Mouse (Mus musculus) spleen, postnatal 4 days (tissue): ENCODE measurements around the gene Coch.
"Not testable (repeated sequence)": the region's sequence is repeated elsewhere in the genome, so short reads cannot be mapped to it uniquely, and the experiment has no call there.

ENCODE experiments used
- DNase-seq, 2 experiments: peaks; one replicate each; pipeline ENCODE4 v3.0.0; 2022; ENCODE audit warnings: low spot score in 2 of 2

The Coch gene

DNA sequence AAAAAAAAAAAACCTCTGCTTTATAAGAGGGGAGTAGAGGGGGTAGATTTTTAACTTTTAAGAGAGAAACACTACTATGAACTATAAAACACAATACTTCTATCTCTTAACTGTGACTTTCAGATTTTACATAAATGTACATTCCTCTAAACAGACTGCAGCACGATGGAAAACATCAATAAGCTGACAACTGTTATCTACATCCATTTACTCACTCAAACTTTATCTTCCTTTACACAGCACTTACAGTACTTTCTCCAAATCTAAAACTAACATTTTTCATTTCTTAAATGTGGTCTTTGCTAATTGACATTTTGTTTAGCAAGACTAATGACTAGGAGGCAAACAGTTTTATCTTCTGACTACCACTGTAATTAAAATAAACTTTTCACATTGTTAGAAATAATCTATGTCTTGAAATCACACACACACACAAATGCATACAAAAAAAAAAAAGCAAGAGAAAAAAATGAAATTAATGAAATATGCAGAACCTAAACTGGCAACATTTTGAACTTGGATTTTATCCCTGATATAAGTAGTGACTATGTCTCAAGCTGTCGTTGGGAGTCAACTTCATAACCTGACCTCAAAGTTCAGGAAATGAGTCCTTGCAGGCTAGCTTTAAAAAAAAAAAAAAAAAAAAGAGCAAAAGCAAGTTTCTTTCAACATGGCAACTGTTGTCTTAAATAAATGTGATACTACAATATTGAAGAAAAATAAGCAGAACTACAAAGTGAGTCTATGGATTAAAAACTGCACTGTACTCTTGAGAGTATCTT, 43.7 kb downstream of the Coch start:
- no peak for DNase-seq

DNA sequence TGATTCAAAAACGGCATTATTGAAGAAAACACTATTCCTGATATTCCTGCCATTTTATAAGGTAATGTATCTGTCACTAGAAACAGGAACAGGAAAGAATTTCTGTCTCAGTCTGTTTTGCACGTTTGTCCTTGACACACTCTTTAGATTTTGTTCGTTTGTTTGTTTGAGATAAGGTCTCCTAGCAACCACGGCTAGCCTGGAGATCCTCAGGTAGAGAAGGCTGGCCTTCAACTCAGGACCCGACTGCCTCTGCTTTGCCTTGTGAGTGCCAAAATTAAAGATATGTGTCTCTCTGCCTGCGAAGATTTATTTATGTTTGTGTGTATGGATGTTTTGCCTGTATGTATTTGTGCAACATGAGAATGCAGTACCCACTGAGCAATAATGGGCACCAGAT, 48.7 kb downstream of the Coch start:
- DNase-seq: no peak

DNA sequence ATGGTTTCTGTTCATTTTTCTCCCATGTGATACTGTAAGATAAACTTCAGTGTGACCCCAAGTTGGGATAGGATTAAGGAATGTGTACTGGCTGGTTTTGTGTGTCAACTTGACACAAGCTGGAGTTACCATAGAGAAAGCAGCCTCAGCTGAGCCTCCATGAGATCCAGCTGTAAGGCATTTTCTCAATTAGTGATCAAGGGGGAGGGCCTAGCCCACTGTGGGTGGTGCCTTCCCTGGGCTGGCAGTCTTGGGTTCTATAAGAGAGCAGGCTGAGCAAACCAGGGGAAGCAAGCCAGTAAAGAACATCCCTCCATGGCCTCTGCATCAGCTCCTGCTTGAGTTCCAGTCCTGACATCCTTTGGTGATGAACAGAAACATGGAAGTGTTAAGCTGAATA, 56.3 kb downstream of the Coch start:
- not testable (repeated sequence) for DNase-seq
